Mouse (Mus musculus) testis, adult 2 months (tissue): Measurements from ENCODE around the gene Zdhhc14. TPM values are rescaled to one million over a fixed set of nuclear protein-coding genes. Genes with fewer than 3 reads are reported as not detected.

Experiments
- H3K27ac ChIP-seq: fragments of 200-500 bp; 2 replicates; pipeline ENCODE4 v1.5.1; 2012; ENCODE audit warnings: low read depth, low read length; ENCODE audit not compliant: control insufficient read depth, insufficient read depth
- H3K27me3 ChIP-seq: fragments of 200-500 bp; 2 replicates; pipeline ENCODE4 v1.6.1; 2012; ENCODE audit warnings: mild to moderate bottlenecking, low read length, moderate library complexity; ENCODE audit not compliant: control insufficient read depth, insufficient read depth
- H3K36me3 ChIP-seq: fragments of 200-500 bp; 2 replicates; pipeline ENCODE4 v1.6.1; 2012; ENCODE audit warnings: mild to moderate bottlenecking, low read length; ENCODE audit not compliant: control insufficient read depth, insufficient read depth
- H3K4me1 ChIP-seq: fragments of 200-500 bp; 2 replicates; pipeline ENCODE4 v1.6.1; 2012; ENCODE audit warnings: low read length; ENCODE audit not compliant: control insufficient read depth, insufficient read depth
- H3K4me3 ChIP-seq: fragments of 200-500 bp; 2 replicates; pipeline ENCODE4 v1.5.1; 2012; ENCODE audit warnings: low read depth, mild to moderate bottlenecking, low read length, moderate library complexity, mixed read lengths; ENCODE audit not compliant: control insufficient read depth
- CTCF ChIP-seq: fragments of 200-500 bp; IDR thresholded peaks from 2 replicates; pipeline ENCODE4 v1.5.1; 2012; ENCODE audit warnings: low read depth, mild to moderate bottlenecking, inconsistent platforms, low read length, moderate library complexity; ENCODE audit not compliant: control insufficient read depth, insufficient read depth, insufficient replicate concordance
- POLR2A ChIP-seq: fragments of 200-500 bp; IDR thresholded peaks from 2 replicates; pipeline ENCODE4 v1.6.1; 2012; ENCODE audit warnings: low read depth, mild to moderate bottlenecking, inconsistent platforms, low read length, moderate library complexity; ENCODE audit not compliant: control insufficient read depth
- polyA plus RNA-seq: library from polyadenylated mRNA; depleted of rRNA; stranded (reverse); fragments of >200 nt; gene quantifications from 2 replicates; pipeline ENCODE4 v1.2.3, GENCODE M21; 2012

The Zdhhc14 gene
- polyA plus RNA-seq, 1 experiment = 3.9 TPM

DNA sequence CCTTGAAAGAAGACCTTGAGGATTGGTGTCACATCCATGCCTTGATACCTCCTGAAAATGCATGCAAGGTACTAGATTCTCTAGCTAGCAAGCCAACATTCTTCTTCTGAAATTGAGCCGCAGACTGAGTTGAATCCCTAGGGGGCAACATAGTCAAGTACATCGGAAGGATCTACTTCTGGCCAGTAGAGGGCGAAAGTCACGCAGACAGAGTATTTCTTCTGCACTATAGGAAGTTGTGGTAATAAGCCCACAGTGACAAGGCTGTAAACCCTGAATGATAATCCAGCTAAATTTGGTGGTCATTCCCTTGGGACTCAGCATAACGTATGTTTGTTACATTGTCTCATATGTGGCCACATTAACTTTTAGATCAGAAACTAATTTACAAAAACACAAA lies 303.5 kb downstream of the Zdhhc14 start:
- H3K36me3 ChIP-seq = no peaks in the 10 kb centered on the region

GRCm38 (mm10) chr17:5797124-5797760 lies 304.9 kb downstream of the Zdhhc14 start:
- H3K27ac ChIP-seq = no peak overlapping the region
- no peaks in the 10 kb centered on the region for H3K36me3 ChIP-seq
- no peaks in the 10 kb centered on the region for H3K27me3 ChIP-seq
- no peaks in the 10 kb centered on the region for H3K4me1 ChIP-seq
- no peak overlapping the region for H3K4me3 ChIP-seq
- TF ChIP-seq CTCF (no peak), POLR2A (no peak)

More for the DNA sequence above, 303.5 kb downstream of the Zdhhc14 start:
- TF ChIP-seq POLR2A (no peak), CTCF (no peak)
- H3K4me1 ChIP-seq = no peaks in the 10 kb centered on the region
- no peaks in the 10 kb centered on the region for H3K27me3 ChIP-seq
- no peak overlapping the region for H3K27ac ChIP-seq
- H3K4me3 ChIP-seq = no peak overlapping the region

DNA sequence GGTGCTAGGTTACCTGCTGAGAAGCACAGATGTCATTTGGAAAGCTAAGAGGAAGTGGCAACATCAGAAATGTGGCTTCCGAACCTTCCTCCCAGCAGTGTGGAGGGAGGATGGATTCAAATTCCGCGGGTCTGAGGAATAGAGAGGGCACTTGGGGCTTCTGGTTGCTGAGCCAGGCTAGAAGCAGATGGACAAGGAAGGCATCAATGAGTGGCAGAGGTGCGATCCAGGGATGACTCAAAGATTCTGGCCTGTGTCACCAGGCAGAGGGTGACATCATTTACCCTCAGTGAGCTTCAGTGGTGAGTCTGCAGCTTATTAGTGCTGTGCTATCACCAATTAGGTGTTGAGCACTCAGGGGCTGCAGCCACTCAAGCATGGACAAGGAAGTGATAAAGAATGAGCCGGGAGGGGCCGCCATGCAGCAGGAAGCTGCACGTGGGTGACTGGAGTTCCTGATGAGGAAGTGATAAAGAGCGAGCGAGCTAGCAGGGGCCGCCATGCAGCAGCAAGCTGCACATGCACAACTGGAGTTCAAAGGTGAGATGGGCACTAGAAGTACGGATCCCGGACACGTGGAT lies 306.0 kb downstream of the Zdhhc14 start:
- H3K27me3 ChIP-seq = no peaks in the 10 kb centered on the region
- TF ChIP-seq POLR2A (no peak), CTCF (no peak)
- no peak overlapping the region for H3K27ac ChIP-seq

DNA sequence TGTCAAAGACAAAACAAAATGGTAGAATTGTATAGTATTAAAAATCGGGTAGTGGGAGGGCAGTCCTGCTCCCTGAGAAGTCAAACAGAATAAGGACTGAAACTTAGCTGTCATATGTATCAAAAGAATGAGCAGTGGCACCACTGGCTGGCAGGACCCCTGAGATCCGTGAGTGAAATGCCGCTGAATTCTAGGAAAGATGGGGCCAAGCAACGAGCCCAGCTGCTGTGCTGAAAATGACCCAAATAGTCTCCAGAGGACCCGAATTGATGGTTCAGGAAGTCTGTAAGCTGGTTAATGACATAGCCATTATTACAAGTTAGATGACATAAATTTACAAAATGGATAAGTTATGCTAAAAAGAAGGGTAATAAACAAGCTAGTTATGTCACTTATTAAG lies 306.5 kb downstream of the Zdhhc14 start:
- Histone ChIP-seq H3K27me3 (no peaks in the 10 kb centered on the region), H3K36me3 (no peaks in the 10 kb centered on the region), H3K27ac (no peak overlapping the region), H3K4me1 (no peaks in the 10 kb centered on the region), H3K4me3 (no peak overlapping the region)
- no peak for TF ChIP-seq CTCF
- no peak for TF ChIP-seq POLR2A

More for the DNA sequence above, 306.0 kb downstream of the Zdhhc14 start:
- no peaks in the 10 kb centered on the region for H3K4me1 ChIP-seq
- H3K4me3 ChIP-seq = no peak overlapping the region
- no peaks in the 10 kb centered on the region for H3K36me3 ChIP-seq

GRCm38 (mm10) chr17:5799396-5800021 lies 307.2 kb downstream of the Zdhhc14 start:
- H3K27me3 ChIP-seq = no peaks in the 10 kb centered on the region
- H3K4me1 ChIP-seq = no peaks in the 10 kb centered on the region
- TF ChIP-seq POLR2A (no peak), CTCF (no peak)
- H3K36me3 ChIP-seq = no peaks in the 10 kb centered on the region
- no peak overlapping the region for H3K4me3 ChIP-seq
- H3K27ac ChIP-seq = no peak overlapping the region

GRCm38 (mm10) chr17:5800254-5800653 lies 307.9 kb downstream of the Zdhhc14 start:
- no peaks in the 10 kb centered on the region for H3K27me3 ChIP-seq
- no peak overlapping the region for H3K27ac ChIP-seq
- no peaks in the 10 kb centered on the region for H3K36me3 ChIP-seq
- TF ChIP-seq CTCF = no peak
- TF ChIP-seq POLR2A = no peak
- H3K4me3 ChIP-seq = no peak overlapping the region
- H3K4me1 ChIP-seq = no peaks in the 10 kb centered on the region

GRCm38 (mm10) chr17:5800824-5801560 lies 308.6 kb downstream of the Zdhhc14 start:
- Histone ChIP-seq H3K4me1 (no peaks in the 10 kb centered on the region), H3K27me3 (no peaks in the 10 kb centered on the region), H3K27ac (no peak overlapping the region), H3K36me3 (no peaks in the 10 kb centered on the region), H3K4me3 (no peak overlapping the region)
- no peak for TF ChIP-seq CTCF
- no peak for TF ChIP-seq POLR2A
